Comparison of ENCODE assay signal across 10 mouse cellular contexts in the genomic region with DNA sequence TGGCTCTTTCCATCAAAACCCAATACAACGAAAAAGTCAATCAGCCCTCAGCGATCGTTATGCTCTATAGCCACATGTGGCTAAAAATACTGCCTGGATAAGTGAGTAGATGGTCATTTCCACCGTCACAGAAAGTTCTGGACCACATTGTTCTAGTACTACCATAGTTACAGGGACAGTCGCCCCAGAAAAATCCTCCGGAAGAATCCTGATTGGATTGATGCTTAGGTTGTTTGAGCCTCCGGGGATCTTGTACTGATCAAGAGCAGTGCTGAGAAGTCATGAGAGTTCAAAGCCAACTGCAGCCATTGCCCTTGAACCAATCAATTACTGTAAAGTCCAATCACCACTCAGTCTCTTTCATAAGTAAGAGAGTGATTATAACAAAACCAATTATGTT. TPM values are rescaled to one million over a fixed set of nuclear protein-coding genes. Genes with fewer than 3 reads are reported as not detected.
DNase-seq lines count a peak whose midpoint lies in the region; ATAC-seq lines count a peak whose summit lies in the region.
"Had no signal": no experiment of that assay in that cellular context is flagged by ENCODE, and none has a peak within 500 bp of the region (broad histone marks: within the 10 kb centered on the region; RNA-seq: fewer than 3 reads in every experiment).

No protein-coding gene starts in this region.

- H3K9me3 ChIP-seq in heart, embryonic 10.5 days, result no peaks in the 10 kb centered on the region
- H3K9me3 ChIP-seq in lung, embryonic 15.5 days, result no peaks in the 10 kb centered on the region
- H3K9me3 ChIP-seq in hindbrain, embryonic 12.5 days (replicated peaks), result no peaks in the 10 kb centered on the region
- no peaks in the 10 kb centered on the region for H3K9me3 ChIP-seq in neural tube, embryonic 12.5 days

- peak overlapping the region; percentile 37 for H3K4me3 ChIP-seq in heart, embryonic 10.5 days
- no peak overlapping the region for H3K4me3 ChIP-seq in lung, embryonic 15.5 days
- H3K4me3 ChIP-seq in hindbrain, embryonic 12.5 days, result no peak overlapping the region
- H3K4me3 ChIP-seq in neural tube, embryonic 12.5 days, result no peak overlapping the region

- H3K9ac ChIP-seq in lung, embryonic 15.5 days, result no peak overlapping the region
- H3K9ac ChIP-seq in hindbrain, embryonic 12.5 days, result no peak overlapping the region
- H3K9ac ChIP-seq in neural tube, embryonic 12.5 days, result no peak overlapping the region

- DNase-seq in heart, embryonic 10.5 days (ENCODE audit: low spot score), result no peak
- no peak for DNase-seq in heart, adult 18-20 months
- DNase-seq in lung, postnatal 14 days, result no peak
- DNase-seq in gastrocnemius, postnatal 14 days, result no peak
- DNase-seq in ovary, postnatal 10 days (ENCODE audit: low spot score), result no peak
- DNase-seq: cerebellum, adult 9-10 months had no signal

- peak overlapping the region; percentile 34; the same call in 1 of the 2 replicates for H3K4me2 ChIP-seq in lung, embryonic 15.5 days
- peak overlapping the region; percentile 40 for H3K4me2 ChIP-seq in hindbrain, embryonic 12.5 days (replicated peaks)
- H3K4me2 ChIP-seq in neural tube, embryonic 12.5 days (replicated peaks), result peak overlapping the region; percentile 52

- ATAC-seq in lung, embryonic 15.5 days (ENCODE audit: borderline replicate concordance, extremely low read depth, low FRiP score, low TSS enrichment), result no peak
- no peak for ATAC-seq in hindbrain, embryonic 12.5 days (ENCODE audit: low FRiP score)
- no peak for ATAC-seq in neural tube, embryonic 12.5 days (ENCODE audit: low FRiP score, low read depth)

- peaks cover 32% of the 10 kb centered on the region; the same call in 1 of the 2 replicates for H3K27me3 ChIP-seq in heart, embryonic 10.5 days (ENCODE audit: insufficient read depth, poor library complexity, severe bottlenecking)
- peaks cover 9% of the 10 kb centered on the region; the same call in 1 of the 2 replicates for H3K27me3 ChIP-seq in lung, embryonic 15.5 days
- peaks cover 27% of the 10 kb centered on the region for H3K27me3 ChIP-seq in hindbrain, embryonic 12.5 days
- peaks cover 7% of the 10 kb centered on the region; the same call in 1 of the 2 replicates for H3K27me3 ChIP-seq in neural tube, embryonic 12.5 days (replicated peaks)

- peak overlapping the region; percentile 62; the same call in 1 of the 2 replicates for H3K27ac ChIP-seq in heart, embryonic 10.5 days
- no peak overlapping the region for H3K27ac ChIP-seq in lung, embryonic 15.5 days
- H3K27ac ChIP-seq in hindbrain, embryonic 12.5 days, result peak overlapping the region; percentile 62
- no peak overlapping the region; the same call in 1 of the 2 replicates for H3K27ac ChIP-seq in neural tube, embryonic 12.5 days

- no peaks in the 10 kb centered on the region for H3K36me3 ChIP-seq in heart, embryonic 10.5 days
- no peaks in the 10 kb centered on the region for H3K36me3 ChIP-seq in lung, embryonic 15.5 days
- H3K36me3 ChIP-seq in hindbrain, embryonic 12.5 days, result no peaks in the 10 kb centered on the region
- H3K36me3 ChIP-seq in neural tube, embryonic 12.5 days, result no peaks in the 10 kb centered on the region

- intact Hi-C loops in gastrocnemius, postnatal 14 days (cut with DNase I; ENCODE audit: low total_unique reads), result loop anchor here (5.0 kb wide), 1 partner anchor 470 kb away; no protein-coding TSS in a partner anchor

- peaks cover 18% of the 10 kb centered on the region for H3K4me1 ChIP-seq in heart, embryonic 10.5 days
- peaks cover 7% of the 10 kb centered on the region for H3K4me1 ChIP-seq in lung, embryonic 15.5 days
- peaks cover 36% of the 10 kb centered on the region for H3K4me1 ChIP-seq in hindbrain, embryonic 12.5 days
- H3K4me1 ChIP-seq in neural tube, embryonic 12.5 days, result peaks cover 29% of the 10 kb centered on the region

- 43% methylated on average over 7 of the region's 7 CpGs for WGBS in heart, embryonic 10.5 days
- WGBS in lung, embryonic 15.5 days, result 34% methylated on average over 7 of the region's 7 CpGs
- WGBS in hindbrain, embryonic 12.5 days, result 24% methylated on average over 7 of the region's 7 CpGs
- WGBS in neural tube, embryonic 12.5 days, result 15% methylated on average over 7 of the region's 7 CpGs

RNA-seq across cellular contexts. Expression of a gene that starts 56.0 kb away (rescaled TPM):
- polyA plus RNA-seq in heart, embryonic 10.5 days (2016; fragmentation: Nextera tagmentation; extraction: Ambion mirVana), result 0.28 and 0.54 TPM in 2 replicates
- not detected for total RNA-seq in heart, adult 18-20 months (2021)
- not detected in 2 replicates for polyA plus RNA-seq in lung, embryonic 15.5 days (2015; fragmentation: Nextera tagmentation; extraction: Ambion mirVana)
- 17.9 and 20.1 TPM in 2 replicates for polyA plus RNA-seq in hindbrain, embryonic 12.5 days (2016; fragmentation: Nextera tagmentation; extraction: Ambion mirVana)
- polyA plus RNA-seq in neural tube, embryonic 12.5 days (2016; fragmentation: Nextera tagmentation; extraction: Ambion mirVana), result 23.8 and 25.7 TPM in 2 replicates
- total RNA-seq in gastrocnemius, postnatal 14 days (2021), result under 1 TPM in 1 of 2 experiments, not detected in 1; 0.35 TPM
- total RNA-seq: heart, postnatal 25 days had no signal

Comparison
In these comparisons a context has a peak if more than half of its experiments do, and no peak if none do; other contexts are left out.
1. H3K27ac ChIP-seq: peak in heart, embryonic 10.5 days (single experiment) and hindbrain, embryonic 12.5 days (single experiment); none in lung, embryonic 15.5 days (single experiment) and neural tube, embryonic 12.5 days (single experiment).
2. RNA of a gene that starts 56.0 kb away (polyA plus RNA-seq): 23.8 to 25.7 TPM in neural tube, embryonic 12.5 days and 17.9 to 20.1 TPM in hindbrain, embryonic 12.5 days; 0.28 to 0.54 TPM in heart, embryonic 10.5 days and not detected in lung, embryonic 15.5 days; every median in the first group is over 10 times any median in the second.
3. Peak in every context shown above with its lines, with median percentiles within 50 percentile points of each other: H3K4me2 ChIP-seq.